Mouse (Mus musculus) stomach, postnatal 0 days (tissue): ENCODE results near the gene Gm10322. TPM values are rescaled to one million over a fixed set of nuclear protein-coding genes. Genes with fewer than 3 reads are reported as not detected.

ENCODE experiments used
- ATAC-seq: fragments of 200-750 bp; cut with Nextera tagmentation; 2 replicates; pipeline ENCODE4 v1.8.0; 2017; ENCODE audit not compliant: low FRiP score, low TSS enrichment
- DNase-seq: peaks from one replicate; pipeline ENCODE4 v3.0.0-alpha.2; 2016; ENCODE audit warnings: low spot score
- H3K27ac ChIP-seq: fragments of 300-500 bp; sonication (generic); replicated peaks from 2 replicates; pipeline ENCODE4 v1.5.1; 2014; ENCODE audit warnings: mild to moderate bottlenecking, control low read depth
- H3K27me3 ChIP-seq: fragments of 300-500 bp; sonication (generic); 2 replicates; pipeline ENCODE4 v1.6.1; 2014; ENCODE audit warnings: low read length; ENCODE audit not compliant: control insufficient read depth, insufficient read depth
- H3K36me3 ChIP-seq: fragments of 300-500 bp; sonication (generic); 2 replicates; pipeline ENCODE4 v1.6.1; 2014; ENCODE audit warnings: low read length, mixed read lengths; ENCODE audit not compliant: control insufficient read depth, insufficient read depth
- H3K4me1 ChIP-seq: fragments of 300-500 bp; sonication (generic); replicated peaks from 2 replicates; pipeline ENCODE4 v1.6.1; 2014; ENCODE audit warnings: antibody characterized with exemption; ENCODE audit not compliant: control insufficient read depth, insufficient read depth
- H3K4me2 ChIP-seq: fragments of 300-500 bp; sonication (generic); replicated peaks from 2 replicates; pipeline ENCODE4 v1.6.1; 2014; ENCODE audit warnings: low read depth, mild to moderate bottlenecking, control low read depth, moderate library complexity
- H3K4me3 ChIP-seq: fragments of 300-500 bp; sonication (generic); 2 replicates; pipeline ENCODE4 v1.5.1; 2014; ENCODE audit warnings: low read depth, low read length, control low read depth
- H3K9ac ChIP-seq: fragments of 300-500 bp; sonication (generic); 2 replicates; pipeline ENCODE4 v1.6.1; 2014; ENCODE audit warnings: mild to moderate bottlenecking, low read length, control low read depth, mixed read lengths
- H3K9me3 ChIP-seq: fragments of 300-500 bp; sonication (generic); 2 replicates; pipeline ENCODE4 v1.6.1; 2016; ENCODE audit warnings: low read length; ENCODE audit not compliant: control insufficient read depth
- CTCF ChIP-seq: IDR thresholded peaks from 2 replicates; pipeline ENCODE4 v1.5.1; 2016; ENCODE audit warnings: antibody characterized with exemption, low read depth, mild to moderate bottlenecking, moderate library complexity
- EP300 ChIP-seq: optimal IDR thresholded peaks from 2 replicates; pipeline ENCODE3; 2016; ENCODE audit warnings: antibody characterized with exemption
- WGBS: fragments of 180-500 bp; shearing (Covaris S2); extraction: QIAGEN DNeasy Blood & Tissue Kit; methylation state at CpG from one replicate; pipeline ENCODE4 v1.1.7; 2014; 5-methylcytosine and 5-hydroxymethylcytosine counted together
- polyA plus RNA-seq: library from polyadenylated mRNA; unstranded; fragments of >200 nt; fragmentation: Nextera tagmentation; extraction: Ambion mirVana; gene quantifications from 2 replicates; pipeline ENCODE4 v1.2.1, GENCODE M21; 2015

The Gm10322 gene
- polyA plus RNA-seq, 1 experiment from 2014 or later: not detected

GRCm38 (mm10) chr10:59636751-59637533 is 21.1 kb downstream of the Gm10322 start:
- H3K27me3 ChIP-seq: no peaks in the 10 kb centered on the region
- peaks cover 2% of the 10 kb centered on the region; the same call in 1 of the 2 replicates for H3K4me1 ChIP-seq
- 57% methylated on average over 16 of the region's 16 CpGs for WGBS
- no peak for DNase-seq
- no peaks in the 10 kb centered on the region for H3K9me3 ChIP-seq
- H3K4me3 ChIP-seq: peak overlapping the region; percentile 24
- TF ChIP-seq CTCF (no peak), EP300 (no peak)
- H3K4me2 ChIP-seq: peak overlapping the region; percentile 39
- H3K27ac ChIP-seq: peak overlapping the region; percentile 69
- peak; percentile 41; the same call in 1 of the 2 replicates for ATAC-seq
- no peak overlapping the region for H3K9ac ChIP-seq
- H3K36me3 ChIP-seq: no peaks in the 10 kb centered on the region

- Histone ChIP-seq H3K27ac (no peak overlapping the region), H3K4me3 (no peak overlapping the region), H3K9ac (no peak overlapping the region), H3K36me3 (no peaks in the 10 kb centered on the region), H3K9me3 (no peaks in the 10 kb centered on the region), H3K4me2 (0 out of 2 replicates have a peak overlapping the region, but pooled peaks have one; percentile 9), H3K27me3 (no peaks in the 10 kb centered on the region), H3K4me1 (peaks cover 2% of the 10 kb centered on the region; the same call in 1 of the 2 replicates)
- TF ChIP-seq CTCF: no peak
- no peak for TF ChIP-seq EP300
- ATAC-seq: no peak
- DNase-seq: no peak
- WGBS: 51% methylated on average over 7 of the region's 7 CpGs
Measured at GRCm38 (mm10) chr10:59637596-59638124, 21.8 kb downstream of the Gm10322 start.

DNA sequence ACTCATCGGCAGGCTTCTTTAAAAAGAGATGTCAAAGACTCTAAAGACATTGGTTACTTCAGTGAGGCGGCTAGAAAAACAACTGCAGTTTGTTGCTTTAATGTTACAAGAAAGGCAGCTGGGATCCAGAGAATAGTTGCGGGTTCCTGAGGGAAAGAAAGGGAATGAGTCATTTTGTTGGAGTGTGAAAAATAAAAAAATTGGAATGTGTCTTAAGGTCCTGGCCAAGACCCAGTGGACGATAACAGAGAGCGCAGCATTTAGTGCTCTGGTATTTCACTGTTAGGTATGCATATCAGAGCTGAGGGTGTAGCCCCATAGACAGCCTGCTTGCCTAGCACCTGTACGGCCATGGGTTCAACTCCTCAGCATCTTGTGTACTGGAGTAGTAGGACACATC is 22.7 kb downstream of the Gm10322 start:
- no peaks in the 10 kb centered on the region for H3K9me3 ChIP-seq
- no peak overlapping the region for H3K4me3 ChIP-seq
- peaks cover 2% of the 10 kb centered on the region; the same call in 1 of the 2 replicates for H3K4me1 ChIP-seq
- TF ChIP-seq EP300 (no peak), CTCF (no peak)
- WGBS: 64% methylated on average over 6 of the region's 6 CpGs
- DNase-seq (no peak), ATAC-seq (no peak)
- H3K9ac ChIP-seq: no peak overlapping the region
- no peaks in the 10 kb centered on the region for H3K27me3 ChIP-seq
- no peak overlapping the region for H3K4me2 ChIP-seq
- H3K27ac ChIP-seq: no peak overlapping the region
- no peaks in the 10 kb centered on the region for H3K36me3 ChIP-seq

GRCm38 (mm10) chr10:59642659-59643377 is 27.0 kb downstream of the Gm10322 start:
- no peak overlapping the region for H3K4me2 ChIP-seq
- DNase-seq: peak; percentile 35
- H3K27ac ChIP-seq: no peak overlapping the region
- H3K4me3 ChIP-seq: no peak overlapping the region
- no peaks in the 10 kb centered on the region for H3K9me3 ChIP-seq
- TF ChIP-seq CTCF: no peak
- no peak for TF ChIP-seq EP300
- no peaks in the 10 kb centered on the region for H3K27me3 ChIP-seq
- H3K36me3 ChIP-seq: no peaks in the 10 kb centered on the region
- H3K9ac ChIP-seq: no peak overlapping the region
- ATAC-seq: peak; percentile 91
- H3K4me1 ChIP-seq: no peaks in the 10 kb centered on the region; the same call in 1 of the 2 replicates
- 47% methylated on average over 8 of the region's 8 CpGs for WGBS

- Histone ChIP-seq H3K36me3 (no peaks in the 10 kb centered on the region), H3K4me3 (no peak overlapping the region), H3K27me3 (no peaks in the 10 kb centered on the region), H3K27ac (no peak overlapping the region), H3K9me3 (no peaks in the 10 kb centered on the region), H3K4me2 (no peak overlapping the region), H3K9ac (no peak overlapping the region), H3K4me1 (no peaks in the 10 kb centered on the region; the same call in 1 of the 2 replicates)
- TF ChIP-seq CTCF (no peak), EP300 (no peak)
- no peak for ATAC-seq
- 71% methylated on average over 9 of the region's 9 CpGs for WGBS
- DNase-seq: no peak
Measured at GRCm38 (mm10) chr10:59643645-59644044, 27.8 kb downstream of the Gm10322 start.

GRCm38 (mm10) chr10:59644710-59645109 is 28.8 kb downstream of the Gm10322 start:
- Histone ChIP-seq H3K27me3 (no peaks in the 10 kb centered on the region), H3K4me1 (no peaks in the 10 kb centered on the region), H3K9me3 (no peaks in the 10 kb centered on the region), H3K4me3 (no peak overlapping the region), H3K4me2 (no peak overlapping the region), H3K9ac (no peak overlapping the region), H3K36me3 (no peaks in the 10 kb centered on the region), H3K27ac (no peak overlapping the region)
- WGBS: 72% methylated on average over 2 of the region's 2 CpGs
- TF ChIP-seq CTCF: no peak
- no peak for TF ChIP-seq EP300
- ATAC-seq: no peak
- no peak for DNase-seq
